ENCODE assay signal across 26 mouse cellular contexts in the genomic region with DNA sequence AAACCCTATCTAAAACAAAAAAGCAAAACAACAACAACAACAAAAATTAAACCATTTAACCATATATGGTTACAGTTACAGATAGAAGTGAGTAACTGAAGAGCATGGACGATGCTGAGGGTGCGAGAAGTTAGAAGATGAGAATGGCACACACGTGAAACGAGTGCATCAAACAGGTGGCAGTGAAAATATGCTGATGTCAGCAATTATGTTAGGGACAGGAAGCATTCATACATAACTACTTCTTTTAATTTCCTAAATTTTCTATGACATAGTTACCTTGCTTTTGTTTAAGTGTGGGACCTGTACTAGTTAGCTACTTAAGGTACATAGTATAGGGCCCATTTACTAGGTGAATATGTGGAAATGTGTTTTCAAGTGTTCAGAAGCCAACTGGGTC.
"Had no signal": no experiment of that assay in that cellular context is flagged by ENCODE, and none has a peak within 500 bp of the region (broad histone marks: within the 10 kb centered on the region; RNA-seq: fewer than 3 reads in every experiment).

No protein-coding gene starts in this region.

- H3K4me2 ChIP-seq: embryonic facial prominence, embryonic 12.5 days; embryonic facial prominence, embryonic 13.5 days; embryonic facial prominence, embryonic 15.5 days; forebrain, embryonic 13.5 days; forebrain, embryonic 15.5 days had no signal

- H3K4me3 ChIP-seq: embryonic facial prominence, embryonic 10.5 days; embryonic facial prominence, embryonic 12.5 days; embryonic facial prominence, embryonic 13.5 days; embryonic facial prominence, embryonic 15.5 days; erythroblast, embryonic 14.5 days; forebrain, embryonic 10.5 days; forebrain, embryonic 13.5 days; forebrain, embryonic 15.5 days; gastrocnemius, adult 2 months; heart, adult 2 months had no signal

- H3K4me1 ChIP-seq: forebrain, embryonic 15.5 days had no signal

- ATAC-seq: forebrain, embryonic 13.5 days; forebrain, embryonic 14.5 days; forebrain, embryonic 15.5 days; forebrain, embryonic 16.5 days; forebrain, postnatal 0 days had no signal

- DNase-seq: cerebellum, adult 9-10 months; cerebellum, adult 9-11 months; cerebellum, postnatal 10 days; cerebellum, postnatal 14 days; cerebellum, postnatal 25 days; cerebellum, postnatal 36 days; embryo, embryonic 11 days; forebrain, postnatal 0 days; gastrocnemius, adult 2 months; gastrocnemius, postnatal 10 days; gastrocnemius, postnatal 14 days; gastrocnemius, postnatal 25 days; gastrocnemius, postnatal 36 days; heart, adult 11 months; heart, adult 18-20 months; heart, adult 2 months had no signal

- H3K9ac ChIP-seq: embryonic facial prominence, embryonic 12.5 days; embryonic facial prominence, embryonic 13.5 days; embryonic facial prominence, embryonic 15.5 days; forebrain, embryonic 13.5 days; forebrain, embryonic 15.5 days; forebrain, postnatal 0 days had no signal

- H3K27me3 ChIP-seq: embryonic facial prominence, embryonic 12.5 days; embryonic facial prominence, embryonic 13.5 days; embryonic facial prominence, embryonic 15.5 days; forebrain, embryonic 13.5 days; forebrain, embryonic 15.5 days had no signal

- H3K27ac ChIP-seq: embryonic facial prominence, embryonic 10.5 days; embryonic facial prominence, embryonic 12.5 days; embryonic facial prominence, embryonic 13.5 days; embryonic facial prominence, embryonic 15.5 days; forebrain, embryonic 10.5 days; forebrain, embryonic 13.5 days; forebrain, embryonic 15.5 days; gastrocnemius, adult 2 months; heart, adult 2 months had no signal

- H3K9me3 ChIP-seq: embryonic facial prominence, embryonic 10.5 days; embryonic facial prominence, embryonic 12.5 days; embryonic facial prominence, embryonic 13.5 days; embryonic facial prominence, embryonic 15.5 days; forebrain, embryonic 10.5 days; forebrain, embryonic 13.5 days; forebrain, embryonic 15.5 days had no signal

- H3K36me3 ChIP-seq: embryonic facial prominence, embryonic 10.5 days; embryonic facial prominence, embryonic 12.5 days; embryonic facial prominence, embryonic 13.5 days; embryonic facial prominence, embryonic 15.5 days; forebrain, embryonic 10.5 days; forebrain, embryonic 15.5 days had no signal
